Mouse (Mus musculus) heart, embryonic 13.5 days (tissue): ENCODE measurements around the gene Nucb2. TPM values are rescaled to one million over a fixed set of nuclear protein-coding genes. Genes with fewer than 3 reads are reported as not detected.

Experiments used
- ATAC-seq: fragments of 200-750 bp; cut with Nextera tagmentation; 2 replicates; pipeline ENCODE4 v1.8.0; 2017; ENCODE audit warnings: moderate TSS enrichment; ENCODE audit not compliant: insufficient number of reproducible peaks, low FRiP score, low TSS enrichment; ENCODE audit errors: extremely low read depth
- H3K27ac ChIP-seq: fragments of 300-500 bp; sonication (generic); replicated peaks from 2 replicates; pipeline ENCODE4 v1.5.1; 2015; ENCODE audit warnings: moderate library complexity, mild to moderate bottlenecking, inconsistent platforms
- H3K27me3 ChIP-seq: fragments of 300-500 bp; sonication (generic); replicated peaks from 2 replicates; pipeline ENCODE4 v1.6.1; 2015; ENCODE audit warnings: mild to moderate bottlenecking, inconsistent platforms
- H3K36me3 ChIP-seq: fragments of 300-500 bp; sonication (generic); 2 replicates; pipeline ENCODE4 v1.6.1; 2015; ENCODE audit warnings: mild to moderate bottlenecking, inconsistent platforms
- H3K4me1 ChIP-seq: fragments of 300-500 bp; sonication (generic); 2 replicates; pipeline ENCODE4 v1.6.1; 2015; ENCODE audit warnings: inconsistent platforms
- H3K4me2 ChIP-seq: fragments of 300-500 bp; sonication (generic); 2 replicates; pipeline ENCODE4 v1.6.1; 2015; ENCODE audit warnings: inconsistent platforms, mild to moderate bottlenecking, moderate library complexity
- H3K4me3 ChIP-seq: fragments of 300-500 bp; sonication (generic); 2 replicates; pipeline ENCODE4 v1.5.1; 2015; ENCODE audit warnings: moderate library complexity, mild to moderate bottlenecking, inconsistent platforms
- H3K9ac ChIP-seq: fragments of 300-500 bp; sonication (generic); 2 replicates; pipeline ENCODE4 v1.6.1; 2015; ENCODE audit warnings: inconsistent platforms, mild to moderate bottlenecking, moderate library complexity
- H3K9me3 ChIP-seq: fragments of 300-500 bp; sonication (generic); 2 replicates; pipeline ENCODE4 v1.6.1; 2016; ENCODE audit warnings: inconsistent platforms
- WGBS: fragments of 180-500 bp; shearing (Covaris S2); methylation state at CpG from one replicate; pipeline ENCODE4 v1.1.7; 2015; ENCODE audit warnings: mixed read lengths; 5-methylcytosine and 5-hydroxymethylcytosine counted together
- polyA plus RNA-seq: library from polyadenylated mRNA; unstranded; fragments of >200 nt; fragmentation: Nextera tagmentation; extraction: Ambion mirVana; gene quantifications from 2 replicates; pipeline ENCODE4 v1.2.1, GENCODE M21; 2015

Nucb2 gene
- polyA plus RNA-seq, 1 experiment from 2014 or later: 6.5 TPM

GRCm38 (mm10) chr7:116519805-116520204 is 15.6 kb downstream of the Nucb2 start:
- no peak overlapping the region for H3K4me3 ChIP-seq
- H3K9ac ChIP-seq: no peak overlapping the region
- peaks cover 30% of the 10 kb centered on the region for H3K36me3 ChIP-seq
- H3K27ac ChIP-seq: no peak overlapping the region
- ATAC-seq: no peak
- no peaks in the 10 kb centered on the region for H3K27me3 ChIP-seq
- peaks cover 23% of the 10 kb centered on the region for H3K4me1 ChIP-seq
- no peak overlapping the region for H3K4me2 ChIP-seq
- H3K9me3 ChIP-seq: 0 out of 2 replicates have a peak, but pooled peaks cover 4% of the 10 kb centered on the region
- 54% methylated on average over 3 of the region's 3 CpGs for WGBS

- 0 out of 2 replicates have a peak, but pooled peaks cover 4% of the 10 kb centered on the region for H3K9me3 ChIP-seq
- H3K27ac ChIP-seq: no peak overlapping the region
- H3K4me3 ChIP-seq: no peak overlapping the region
- H3K36me3 ChIP-seq: peaks cover 66% of the 10 kb centered on the region
- H3K4me1 ChIP-seq: no peaks in the 10 kb centered on the region
- H3K4me2 ChIP-seq: no peak overlapping the region
- ATAC-seq: no peak
- no peaks in the 10 kb centered on the region for H3K27me3 ChIP-seq
- H3K9ac ChIP-seq: no peak overlapping the region
- WGBS: 66% methylated on average over 2 of the region's 2 CpGs
These were observed 20.4 kb downstream of the Nucb2 start for GRCm38 (mm10) chr7:116524577-116524976.

GRCm38 (mm10) chr7:116529793-116530192 is 25.6 kb downstream of the Nucb2 start:
- H3K27ac ChIP-seq: no peak overlapping the region
- no peaks in the 10 kb centered on the region for H3K4me1 ChIP-seq
- no peak overlapping the region for H3K4me2 ChIP-seq
- peaks cover 61% of the 10 kb centered on the region for H3K36me3 ChIP-seq
- no peaks in the 10 kb centered on the region for H3K9me3 ChIP-seq
- WGBS: 55% methylated on average over 4 of the region's 4 CpGs
- no peak overlapping the region for H3K9ac ChIP-seq
- no peak for ATAC-seq
- H3K4me3 ChIP-seq: no peak overlapping the region
- no peaks in the 10 kb centered on the region for H3K27me3 ChIP-seq

- no peaks in the 10 kb centered on the region for H3K27me3 ChIP-seq
- no peak overlapping the region for H3K4me3 ChIP-seq
- no peak for ATAC-seq
- no peaks in the 10 kb centered on the region for H3K4me1 ChIP-seq
- H3K27ac ChIP-seq: no peak overlapping the region
- WGBS: 86% methylated on average over 5 of the region's 5 CpGs
- H3K4me2 ChIP-seq: no peak overlapping the region
- H3K9me3 ChIP-seq: no peaks in the 10 kb centered on the region
- peaks cover 60% of the 10 kb centered on the region for H3K36me3 ChIP-seq
- H3K9ac ChIP-seq: no peak overlapping the region
These were observed 26.3 kb downstream of the Nucb2 start for GRCm38 (mm10) chr7:116530470-116530869.

- Histone ChIP-seq H3K9ac (no peak overlapping the region), H3K9me3 (no peaks in the 10 kb centered on the region), H3K4me3 (no peak overlapping the region), H3K36me3 (peaks cover 59% of the 10 kb centered on the region), H3K27ac (no peak overlapping the region), H3K27me3 (no peaks in the 10 kb centered on the region), H3K4me1 (no peaks in the 10 kb centered on the region), H3K4me2 (no peak overlapping the region)
- no peak for ATAC-seq
- WGBS: 74% methylated on average over 4 of the region's 4 CpGs
These were observed 27.1 kb downstream of the Nucb2 start for GRCm38 (mm10) chr7:116531311-116531710.

- Histone ChIP-seq H3K4me2 (no peak overlapping the region), H3K27me3 (no peaks in the 10 kb centered on the region), H3K4me3 (no peak overlapping the region), H3K9ac (no peak overlapping the region), H3K27ac (no peak overlapping the region), H3K9me3 (peaks cover 4% of the 10 kb centered on the region), H3K4me1 (peaks cover 6% of the 10 kb centered on the region), H3K36me3 (no peaks in the 10 kb centered on the region)
- no peak for ATAC-seq
These were observed 52.7 kb downstream of the Nucb2 start for GRCm38 (mm10) chr7:116556834-116557233.

GRCm38 (mm10) chr7:116574551-116574950 is 70.4 kb downstream of the Nucb2 start:
- Histone ChIP-seq H3K27ac (no peak overlapping the region), H3K4me2 (no peak overlapping the region), H3K27me3 (no peaks in the 10 kb centered on the region), H3K9me3 (no peaks in the 10 kb centered on the region), H3K36me3 (no peaks in the 10 kb centered on the region), H3K9ac (no peak overlapping the region), H3K4me3 (no peak overlapping the region), H3K4me1 (no peaks in the 10 kb centered on the region)
- ATAC-seq: no peak

Other genes starting within 250 kb of the Nucb2 start
- gene Plekha7, start 196.0 kb upstream of the Nucb2 start, polyA plus RNA-seq: 38.4 and 41.7 TPM in 2 replicates
- 604 and 625 TPM in 2 replicates for gene Rps13, start 170.2 kb upstream of the Nucb2 start, polyA plus RNA-seq
- 14.1 and 14.4 TPM in 2 replicates for gene Pik3c2a, start 60.9 kb upstream of the Nucb2 start, polyA plus RNA-seq